Mouse (Mus musculus): ENCODE data around the gene Foxo6.

DNA sequence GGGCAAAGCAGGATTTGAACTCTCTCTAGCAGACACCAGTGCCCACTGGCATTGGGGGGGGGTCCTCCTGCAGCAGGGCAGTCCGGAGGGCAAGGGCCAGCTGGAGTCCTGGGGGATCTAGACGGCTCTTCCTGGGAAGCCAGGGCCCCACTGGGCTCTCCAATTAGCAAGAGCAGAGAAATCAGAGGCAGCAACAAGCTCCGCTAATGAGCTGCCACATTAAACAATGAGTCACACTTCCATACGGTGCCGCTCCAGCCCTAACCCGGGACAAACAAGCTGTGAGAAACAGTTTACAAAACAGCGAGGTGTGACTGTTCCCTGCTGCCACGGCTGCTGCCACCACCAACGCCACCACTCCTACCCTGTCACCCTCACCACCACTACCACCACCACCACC is 17.4 kb upstream of the Foxo6 start:
- TF ChIP-seq CTCF (IDR thresholded peaks at IDR 0.05): no peak
- no peak for TF ChIP-seq EP300 (IDR thresholded peaks at IDR 0.05)
